Comparison of ENCODE assay signal across 8 mouse cellular contexts in the genomic region with DNA sequence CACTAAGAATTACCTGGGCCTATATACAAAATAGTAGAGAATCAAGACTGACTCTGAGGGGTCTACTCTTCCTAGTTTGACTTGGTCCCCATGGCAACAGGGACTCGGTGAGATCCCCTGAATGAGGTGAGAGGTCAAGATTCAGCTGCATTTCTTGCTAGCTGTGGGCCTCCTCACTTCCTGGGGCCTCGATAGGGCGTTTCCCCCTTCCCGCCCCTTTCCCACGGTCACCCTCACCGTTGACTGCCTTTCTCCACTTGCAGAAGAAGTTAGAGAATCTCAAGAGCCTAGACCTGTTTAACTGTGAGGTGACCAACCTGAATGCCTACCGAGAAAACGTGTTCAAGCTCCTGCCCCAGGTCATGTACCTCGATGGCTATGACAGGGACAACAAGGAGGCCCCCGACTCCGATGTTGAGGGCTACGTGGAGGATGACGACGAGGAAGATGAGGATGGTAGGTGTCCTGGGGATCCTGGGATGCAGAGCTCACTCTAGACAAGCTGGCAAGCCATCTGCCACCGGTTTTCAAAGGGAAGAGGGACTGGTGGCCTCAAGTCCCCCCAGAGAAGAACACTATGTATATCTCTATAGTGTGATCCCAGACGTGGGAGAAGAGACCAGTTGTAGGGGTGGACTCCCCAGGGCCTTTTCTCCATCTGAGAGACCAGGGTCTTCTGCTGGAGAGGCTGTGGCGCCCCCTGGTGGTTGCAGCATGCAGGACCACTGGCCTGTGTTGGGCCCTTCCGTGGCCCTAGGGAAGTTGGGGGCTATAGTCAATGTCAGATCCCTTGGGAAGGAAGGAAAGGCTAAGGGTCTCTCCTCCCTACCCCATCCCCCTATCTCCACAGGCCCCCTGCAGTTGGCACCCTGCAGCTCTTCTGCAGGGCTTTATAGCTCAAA. TPM values are rescaled to one million over a fixed set of nuclear protein-coding genes. Genes with fewer than 3 reads are reported as not detected.
DNase-seq lines count a peak whose midpoint lies in the region; ATAC-seq and TF ChIP-seq lines count a peak whose summit lies in the region.

No protein-coding gene starts in this region.

- WGBS in midbrain, embryonic 10.5 days: 65% methylated on average over 18 of the region's 18 CpGs
- 63% methylated on average over 18 of the region's 18 CpGs for WGBS in midbrain, embryonic 15.5 days
- WGBS in liver, embryonic 13.5 days (ENCODE audit: insufficient replicate concordance): 40% methylated on average over 18 of the region's 18 CpGs

- peak; percentile 52 for DNase-seq in midbrain, embryonic 10.5 days (ENCODE audit: low spot score)
- DNase-seq in adrenal gland, adult 18-20 months (ENCODE audit: low spot score in 2 of 2): peak; percentile 80 to 86
- peak; percentile 82 for DNase-seq in induced T-regulatory cell, adult 2 months (ENCODE audit: low read depth)
- peak; percentile 48 for DNase-seq in liver, embryonic 13.5 days
- peak; percentile 74 for DNase-seq in retina, embryonic 14.5 days (ENCODE audit: low spot score)
- DNase-seq in urinary bladder, postnatal 25 days (ENCODE audit: low spot score): peak; percentile 70

- H3K36me3 ChIP-seq in midbrain, embryonic 10.5 days: peaks cover 86% of the 10 kb centered on the region
- H3K36me3 ChIP-seq in midbrain, embryonic 15.5 days (replicated peaks): peaks cover 25% of the 10 kb centered on the region; the same call in 1 of the 2 replicates
- peaks cover 81% of the 10 kb centered on the region for H3K36me3 ChIP-seq in liver, embryonic 13.5 days

- H3K27ac ChIP-seq in midbrain, embryonic 10.5 days (replicated peaks): peak overlapping the region; percentile 42; the same call in 1 of the 2 replicates
- H3K27ac ChIP-seq in midbrain, embryonic 15.5 days: no peak overlapping the region
- H3K27ac ChIP-seq in embryonic fibroblast, embryonic 13.5 days (ENCODE audit: insufficient read depth, low read length): no peak overlapping the region
- peak overlapping the region; percentile 29 for H3K27ac ChIP-seq in liver, embryonic 13.5 days

- no peaks in the 10 kb centered on the region for H3K9me3 ChIP-seq in midbrain, embryonic 10.5 days (replicated peaks)
- no peaks in the 10 kb centered on the region for H3K9me3 ChIP-seq in midbrain, embryonic 15.5 days
- H3K9me3 ChIP-seq in liver, embryonic 13.5 days (replicated peaks): no peaks in the 10 kb centered on the region

- no peak overlapping the region for H3K4me2 ChIP-seq in midbrain, embryonic 15.5 days
- peak overlapping the region; percentile 14; the same call in 1 of the 2 replicates for H3K4me2 ChIP-seq in liver, embryonic 13.5 days

- no peak for ATAC-seq in midbrain, embryonic 15.5 days (replicated peaks)
- peak; percentile 49 for ATAC-seq in liver, embryonic 13.5 days (ENCODE audit: low read depth)

- no peak overlapping the region; the same call in 1 of the 2 replicates for H3K4me3 ChIP-seq in midbrain, embryonic 10.5 days
- H3K4me3 ChIP-seq in midbrain, embryonic 15.5 days: no peak overlapping the region
- H3K4me3 ChIP-seq in embryonic fibroblast, embryonic 13.5 days (ENCODE audit: insufficient read depth, low read length): no peak overlapping the region
- H3K4me3 ChIP-seq in liver, embryonic 13.5 days (replicated peaks): no peak overlapping the region

- H3K4me1 ChIP-seq in midbrain, embryonic 10.5 days: peaks cover 58% of the 10 kb centered on the region
- H3K4me1 ChIP-seq in midbrain, embryonic 15.5 days: peaks cover under 1% of the 10 kb centered on the region
- H3K4me1 ChIP-seq in embryonic fibroblast, embryonic 13.5 days (ENCODE audit: control insufficient read depth, insufficient read depth, low read length): peaks cover 8% of the 10 kb centered on the region; the same call in 1 of the 2 replicates
- peaks cover 77% of the 10 kb centered on the region for H3K4me1 ChIP-seq in liver, embryonic 13.5 days (replicated peaks)

- no peak overlapping the region for H3K9ac ChIP-seq in midbrain, embryonic 15.5 days
- H3K9ac ChIP-seq in liver, embryonic 13.5 days: 0 out of 2 replicates have a peak overlapping the region, but pooled peaks have one; percentile 29

- TF ChIP-seq POLR2A in embryonic fibroblast, embryonic 13.5 days (IDR thresholded peaks at IDR 0.05; ENCODE audit: low read depth, low read length): no peak

- no peaks in the 10 kb centered on the region for H3K27me3 ChIP-seq in midbrain, embryonic 10.5 days (ENCODE audit: low read depth, poor library complexity, severe bottlenecking)
- H3K27me3 ChIP-seq in midbrain, embryonic 15.5 days (replicated peaks): no peaks in the 10 kb centered on the region
- no peaks in the 10 kb centered on the region for H3K27me3 ChIP-seq in liver, embryonic 13.5 days

- TF ChIP-seq CTCF in embryonic fibroblast, embryonic 13.5 days (IDR thresholded peaks at IDR 0.05; ENCODE audit: borderline replicate concordance, insufficient read depth, low read length): peak; percentile 47; the same call in 1 of the 2 replicates

RNA-seq across cellular contexts. Expression of a gene that starts 32.4 kb away (rescaled TPM):
- 237 and 298 TPM in 2 replicates for polyA plus RNA-seq in midbrain, embryonic 10.5 days (2016; fragmentation: Nextera tagmentation; extraction: Ambion mirVana)
- polyA plus RNA-seq in midbrain, embryonic 15.5 days (2015; fragmentation: Nextera tagmentation; extraction: Ambion mirVana): 103 and 107 TPM in 2 replicates
- total RNA-seq in adrenal gland, adult 18-20 months (2021): 100 to 1,000 TPM; 275 to 337 TPM
- polyA plus RNA-seq in embryonic fibroblast, embryonic 13.5 days (2011; ENCODE audit: insufficient read length, low read depth, missing spikeins): 352 and 487 TPM in 2 replicates
- polyA plus RNA-seq in liver, embryonic 13.5 days (2015; fragmentation: Nextera tagmentation; extraction: Ambion mirVana): 102 and 117 TPM in 2 replicates

Comparison
In these comparisons a context has a peak if more than half of its experiments do, and no peak if none do; other contexts are left out.
1. H3K27ac ChIP-seq: peak in midbrain, embryonic 10.5 days (single experiment) and liver, embryonic 13.5 days (single experiment); none in midbrain, embryonic 15.5 days (single experiment) and embryonic fibroblast, embryonic 13.5 days (single experiment).
2. Peak in every context shown above with its lines, with median percentiles within 50 percentile points of each other: DNase-seq.